Mouse (Mus musculus) B cell, adult 62 days (primary cell): ENCODE measurements around the gene Rhox2g. TPM values are rescaled to one million over a fixed set of nuclear protein-coding genes. Genes with fewer than 3 reads are reported as not detected.

ENCODE experiments used
- total RNA-seq: library from RNA; stranded (reverse); gene quantifications from 4 replicates; pipeline ENCODE4 v1.2.4, GENCODE M21; 2023

Rhox2g gene
- total RNA-seq, result not detected in 4 replicates

GRCm38 (mm10) chrX:37643370-37643769 lies at the start of gene Rhox2g:
Rhox2g (minus strand) TSS chrX:37643470.

DNA sequence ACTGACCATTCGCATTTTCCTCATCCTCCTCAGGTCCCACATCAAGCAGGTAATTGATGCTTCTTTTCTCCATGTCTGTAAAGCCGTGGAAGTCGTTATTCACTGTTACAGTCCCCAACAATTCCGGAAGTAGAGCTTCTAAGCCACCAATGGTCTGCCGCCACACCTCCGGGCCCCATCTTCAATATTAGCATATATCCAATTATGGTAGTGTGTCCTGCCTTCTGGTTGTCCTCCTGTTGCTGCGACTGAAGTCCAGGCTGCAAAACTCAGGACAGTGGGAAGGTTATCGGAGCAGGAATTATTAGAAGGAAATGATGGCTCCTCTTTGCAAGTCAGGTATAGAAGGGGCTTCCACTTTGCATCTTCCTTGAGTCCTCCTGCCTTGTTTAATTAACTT lies 29.9 kb upstream of the Rhox2g start, which contains the start of gene Rhox2h:
Rhox2h (minus strand) TSS at position 101 of the 400 bp plus-strand sequence.

GRCm38 (mm10) chrX:37668664-37669063 lies 25.4 kb upstream of the Rhox2g start, which contains the start of gene Rhox3h:
Rhox3h (minus strand) TSS chrX:37668764.

DNA sequence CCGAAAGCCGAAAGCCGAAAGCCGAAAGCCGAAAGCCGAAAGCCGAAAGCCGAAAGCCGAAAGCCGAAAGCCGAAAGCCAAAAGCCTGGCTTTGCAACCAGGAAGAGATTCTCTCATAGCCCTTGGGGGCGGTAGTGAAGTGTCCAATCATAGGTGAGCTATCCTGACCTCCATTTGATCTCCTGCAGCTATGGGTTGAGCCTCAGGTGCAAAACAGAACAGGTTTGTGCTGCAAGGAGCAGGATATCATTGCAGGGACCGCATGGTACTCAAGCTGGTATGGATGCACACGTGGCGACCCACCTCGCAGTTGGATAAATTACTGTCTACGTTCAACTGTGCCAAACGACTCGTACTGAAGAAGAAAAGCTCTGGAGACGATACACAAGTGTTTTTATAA lies 8.0 kb upstream of the Rhox2g start, which contains the start of gene Rhox4g:
Rhox4g (minus strand) TSS at position 101 of the 400 bp plus-strand sequence.

DNA sequence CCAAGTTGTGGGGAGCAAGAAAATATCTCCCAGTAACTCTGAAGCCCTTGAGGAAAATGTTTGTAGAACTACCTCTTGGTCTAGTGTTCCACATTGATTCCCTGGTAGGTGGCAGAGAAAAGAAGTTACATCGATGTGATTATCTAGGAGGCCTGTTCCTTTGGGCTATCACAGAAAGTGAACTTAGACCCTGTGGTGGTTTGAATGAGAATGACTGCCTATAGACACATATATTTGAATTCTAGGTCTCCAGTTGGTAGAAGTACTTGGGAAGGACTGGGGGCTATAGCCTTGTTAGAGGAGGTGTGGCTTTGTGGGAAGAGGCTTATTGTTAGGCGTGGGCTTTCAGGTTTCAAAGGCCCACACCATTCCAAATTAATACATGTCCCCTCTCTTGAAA lies 14.8 kb downstream of the Rhox2g start, which contains the start of gene Rhox3g:
Rhox3g (minus strand) TSS at position 101 of the 400 bp plus-strand sequence.

GRCm38 (mm10) chrX:37607604-37608003 lies 35.7 kb downstream of the Rhox2g start, which contains the start of gene Rhox4f:
Rhox4f (minus strand) TSS chrX:37607704.

Other genes with a start within 250 kb of the Rhox2g start
- not detected in 4 replicates for gene Rhox2b, start 231.4 kb downstream of the Rhox2g start, total RNA-seq
- not detected in 4 replicates for gene Rhox4b, start 211.0 kb downstream of the Rhox2g start, total RNA-seq
- not detected in 4 replicates for gene Rhox2c, start 189.8 kb downstream of the Rhox2g start, total RNA-seq
- gene Rhox3c, start 184.9 kb downstream of the Rhox2g start, total RNA-seq, result not detected in 4 replicates
- not detected in 4 replicates for gene Rhox4c, start 163.1 kb downstream of the Rhox2g start, total RNA-seq
- gene Rhox2d, start 150.0 kb downstream of the Rhox2g start, total RNA-seq, result not detected in 4 replicates
- gene Rhox4d, start 129.1 kb downstream of the Rhox2g start, total RNA-seq, result not detected in 4 replicates
- gene Rhox2e, start 113.0 kb downstream of the Rhox2g start, total RNA-seq, result not detected in 4 replicates
- gene Rhox3e, start 101.5 kb downstream of the Rhox2g start, total RNA-seq, result not detected in 4 replicates
- not detected in 4 replicates for gene Rhox4e, start 86.1 kb downstream of the Rhox2g start, total RNA-seq
- not detected in 4 replicates for gene Rhox2f, start 72.1 kb downstream of the Rhox2g start, total RNA-seq
- not detected in 4 replicates for gene Rhox3f, start 62.5 kb downstream of the Rhox2g start, total RNA-seq
- gene Rhox4f, start 35.8 kb downstream of the Rhox2g start, total RNA-seq, result not detected in 4 replicates
- not detected in 4 replicates for gene Rhox3g, start 14.9 kb downstream of the Rhox2g start, total RNA-seq
- not detected in 4 replicates for gene Rhox4g, start 7.9 kb upstream of the Rhox2g start, total RNA-seq
- gene Rhox3h, start 25.3 kb upstream of the Rhox2g start, total RNA-seq, result not detected in 4 replicates
- not detected in 4 replicates for gene Rhox2h, start 29.8 kb upstream of the Rhox2g start, total RNA-seq
- gene Rhox5, start 161.4 kb upstream of the Rhox2g start, total RNA-seq, result not detected in 4 replicates
- not detected in 4 replicates for gene Rhox6, start 183.4 kb upstream of the Rhox2g start, total RNA-seq
- not detected in 4 replicates for gene Rhox7a, start 188.2 kb upstream of the Rhox2g start, total RNA-seq
- not detected in 4 replicates for gene Rhox8, start 235.5 kb upstream of the Rhox2g start, total RNA-seq